Mouse (Mus musculus): ENCODE measurements around the gene Pan2. TPM values are rescaled to one million over a fixed set of nuclear protein-coding genes. Genes with fewer than 3 reads are reported as not detected.

Pan2 gene
- total and polyA plus RNA-seq, 3 experiments, result 10.6 to 18.5 (median 11.0) TPM

- TF ChIP-seq IRF4 (IDR thresholded peaks at IDR 0.05; ENCODE audit: low read depth, low read length), result peak; percentile 39
- peak; percentile 89 for TF ChIP-seq USF1 (IDR thresholded peaks at IDR 0.05; ENCODE audit: low read depth, low read length)
- TF ChIP-seq MAX (IDR thresholded peaks at IDR 0.05; ENCODE audit: low read length), result peak; percentile 98
- no peak for TF ChIP-seq SMC3 (IDR thresholded peaks at IDR 0.05; ENCODE audit: low read depth, low read length)
Observed at GRCm38 (mm10) chr10:128322141-128323108, 19.3 kb downstream of the Pan2 start, which contains the start of gene Cnpy2 (continued).

- Histone ChIP-seq H3K27me3 (replicated peaks) (no peaks in the 10 kb centered on the region), H3K4me1 (ENCODE audit: control insufficient read depth in 1 of 2, insufficient read depth in 2 of 2) (peaks cover 6 to 15% of the 10 kb centered on the region in 2 experiments), H3K36me3 (replicated peaks in 1 of 2; ENCODE audit: control insufficient read depth in 1 of 2, insufficient read depth in 1 of 2, low read length in 1 of 2) (peaks cover 42 to 60% of the 10 kb centered on the region in 2 experiments), H3K4me3 (replicated peaks in 1 of 3; ENCODE audit: low read depth in 2 of 3, low read length in 2 of 3, poor library complexity in 1 of 3) (peak overlapping the region; percentile 64 to 86 (median 78)), H3K79me2 (replicated peaks; ENCODE audit: control insufficient read depth, extremely low read depth, insufficient read depth, poor library complexity, severe bottlenecking) (peaks cover 3% of the 10 kb centered on the region), H3K4me2 (ENCODE audit: insufficient read depth, low read depth, poor library complexity, severe bottlenecking) (peak overlapping the region; percentile 76), H3K9me3 (replicated peaks; ENCODE audit: low read length) (no peaks in the 10 kb centered on the region), H3K9ac (ENCODE audit: insufficient read depth, low read depth) (peak overlapping the region; percentile 93), H3K27ac (ENCODE audit: insufficient read depth, low read depth) (peak overlapping the region; percentile 47; the same call in 1 of the 2 replicates)
- dilution Hi-C loops (cut with MboI; ENCODE audit: extremely low pct_ligation_motif_present, extremely low pct_unique_long_range_greater_than_20kb, low sequenced_read_pairs), result no loop called here
- DNase-seq (ENCODE audit: extremely low read depth), result no peak
- no peak for TF ChIP-seq KAT2A (IDR thresholded peaks at IDR 0.05; ENCODE audit: insufficient replicate concordance, low read length)
- TF ChIP-seq ELF1 (IDR thresholded peaks at IDR 0.05; ENCODE audit: low read depth, low read length), result 0 out of 2 replicates have a peak, but pooled peaks have one; percentile 45
- no peak for TF ChIP-seq MAZ (IDR thresholded peaks at IDR 0.05; ENCODE audit: low read depth, low read length)
- in situ Hi-C loops (cut with MboI; ENCODE audit: low pct_ligation_motif_present, low pct_unique_long_range_greater_than_20kb, low sequenced_read_pairs), result no loop called here
Observed at GRCm38 (mm10) chr10:128323516-128323915, 20.4 kb downstream of the Pan2 start.

- H3K4me3 ChIP-seq (replicated peaks in 1 of 3; ENCODE audit: low read depth in 2 of 3, low read length in 2 of 3, poor library complexity in 1 of 3), result no peak overlapping the region
- H3K36me3 ChIP-seq (replicated peaks in 1 of 2; ENCODE audit: control insufficient read depth in 1 of 2, insufficient read depth in 1 of 2, low read length in 1 of 2), result peaks cover 22 to 41% of the 10 kb centered on the region in 2 experiments
- no peaks in the 10 kb centered on the region for H3K27me3 ChIP-seq (replicated peaks)
- no peak overlapping the region for H3K9ac ChIP-seq (ENCODE audit: insufficient read depth, low read depth)
- H3K9me3 ChIP-seq (replicated peaks; ENCODE audit: low read length), result no peaks in the 10 kb centered on the region
- no peak overlapping the region for H3K4me2 ChIP-seq (ENCODE audit: insufficient read depth, low read depth, poor library complexity, severe bottlenecking)
- peaks cover 3% of the 10 kb centered on the region; the same call in 1 of the 2 replicates for H3K79me2 ChIP-seq (replicated peaks; ENCODE audit: control insufficient read depth, extremely low read depth, insufficient read depth, poor library complexity, severe bottlenecking)
- dilution Hi-C loops (cut with MboI; ENCODE audit: extremely low pct_ligation_motif_present, extremely low pct_unique_long_range_greater_than_20kb, low sequenced_read_pairs), result no loop called here
- H3K4me1 ChIP-seq (ENCODE audit: control insufficient read depth in 1 of 2, insufficient read depth in 2 of 2), result peaks cover 2 to 10% of the 10 kb centered on the region in 2 experiments; a peak in 2 of 4 replicates
- in situ Hi-C loops (cut with MboI; ENCODE audit: low pct_ligation_motif_present, low pct_unique_long_range_greater_than_20kb, low sequenced_read_pairs), result no loop called here
- TF ChIP-seq MYC (IDR thresholded peaks at IDR 0.05; ENCODE audit: low read depth, low read length) (no peak), ZNF384 (IDR thresholded peaks at IDR 0.05; ENCODE audit: low read depth, low read length) (peak; percentile 59), USF1 (IDR thresholded peaks at IDR 0.05; ENCODE audit: low read depth, low read length) (no peak)
- DNase-seq (ENCODE audit: extremely low read depth), result no peak
- no peak overlapping the region for H3K27ac ChIP-seq (ENCODE audit: insufficient read depth, low read depth)
Observed at GRCm38 (mm10) chr10:128326825-128327224, 23.7 kb downstream of the Pan2 start.

Measured in CH12.LX (cell line).